Mouse (Mus musculus) forelimb bud, embryonic 11.5 days (tissue): ENCODE measurements around the gene Capn10.
"Not testable (repeated sequence)": the region's sequence is repeated elsewhere in the genome, so short reads cannot be mapped to it uniquely, and the experiment has no call there.

Experiments used
- DNase-seq: peaks from one replicate; pipeline ENCODE4 v3.0.0-alpha.2; 2012; ENCODE audit warnings: low read depth, low spot score

Gene Capn10

DNA sequence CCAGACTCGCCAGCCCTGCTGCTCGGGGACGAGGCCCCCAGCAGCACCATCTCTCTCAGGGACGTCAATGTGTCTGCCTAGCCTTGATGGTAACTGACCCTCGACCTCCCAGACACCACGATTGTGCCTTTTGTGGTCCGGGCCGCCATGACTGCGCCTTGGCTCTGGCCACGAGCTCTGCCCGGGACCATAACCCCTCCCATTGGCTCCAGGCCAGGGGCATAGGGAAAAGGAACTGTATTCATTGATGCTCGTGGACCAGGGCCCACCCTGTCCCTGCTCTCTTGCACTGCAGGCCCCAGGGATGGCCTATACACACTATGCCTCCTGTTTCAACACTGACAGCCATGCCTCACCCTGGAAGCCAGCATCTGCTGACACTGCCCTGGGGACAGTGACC lies 14.4 kb upstream of the Capn10 start:
- DNase-seq, result no peak

DNA sequence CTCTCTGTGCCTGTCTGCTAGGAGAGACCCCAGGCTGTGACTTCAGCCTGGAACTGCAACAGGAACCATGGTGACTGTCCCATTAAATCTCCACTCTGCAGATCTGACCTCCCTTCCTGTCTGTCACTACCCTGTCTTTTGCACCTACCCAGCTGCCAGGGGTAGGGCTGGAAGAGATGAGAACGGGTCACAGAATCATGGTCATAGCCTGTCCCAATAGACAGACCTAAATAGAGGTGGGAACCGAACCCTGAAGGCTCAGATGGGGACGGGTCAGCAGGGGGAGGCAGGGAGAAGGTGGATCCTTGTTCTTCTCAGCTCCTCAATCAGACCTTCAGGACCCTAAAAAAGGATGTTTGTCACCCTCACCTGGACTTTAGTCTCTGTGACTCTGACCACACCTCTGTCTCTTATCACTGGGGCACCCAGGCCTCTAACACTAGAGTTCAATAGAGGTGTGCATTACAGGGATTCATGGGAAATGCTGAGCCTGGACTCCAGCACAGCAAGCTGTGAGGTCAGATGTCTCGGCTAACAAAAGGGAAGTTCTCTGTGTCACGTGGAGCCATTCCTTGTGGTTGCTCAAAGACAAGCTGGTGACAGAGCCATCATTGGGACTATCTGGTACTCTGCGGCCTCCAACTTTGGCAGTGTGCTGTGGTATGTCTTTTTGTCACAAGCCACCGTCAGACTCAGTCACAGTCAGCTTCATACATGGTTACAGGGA lies 13.5 kb upstream of the Capn10 start:
- no peak for DNase-seq

DNA sequence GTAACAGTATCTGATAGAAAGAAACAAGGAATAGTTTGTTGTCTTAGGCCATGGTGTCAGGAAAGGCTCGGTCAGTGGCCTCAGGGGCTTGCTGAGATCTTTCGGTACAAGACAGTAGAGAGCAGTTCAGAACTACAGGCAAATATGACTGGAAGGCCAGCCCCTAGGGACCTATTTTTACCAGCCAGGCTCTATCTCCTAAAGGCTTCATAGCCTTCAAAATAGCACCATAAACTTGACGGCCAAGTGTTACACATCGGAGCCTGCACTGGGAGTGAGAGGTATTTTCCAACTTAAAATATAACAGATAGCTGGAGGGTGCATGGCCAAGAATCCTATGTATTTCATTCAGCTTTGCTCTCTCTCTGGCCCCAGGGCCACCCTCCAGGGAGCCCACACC lies 12.7 kb upstream of the Capn10 start:
- DNase-seq, result no peak

DNA sequence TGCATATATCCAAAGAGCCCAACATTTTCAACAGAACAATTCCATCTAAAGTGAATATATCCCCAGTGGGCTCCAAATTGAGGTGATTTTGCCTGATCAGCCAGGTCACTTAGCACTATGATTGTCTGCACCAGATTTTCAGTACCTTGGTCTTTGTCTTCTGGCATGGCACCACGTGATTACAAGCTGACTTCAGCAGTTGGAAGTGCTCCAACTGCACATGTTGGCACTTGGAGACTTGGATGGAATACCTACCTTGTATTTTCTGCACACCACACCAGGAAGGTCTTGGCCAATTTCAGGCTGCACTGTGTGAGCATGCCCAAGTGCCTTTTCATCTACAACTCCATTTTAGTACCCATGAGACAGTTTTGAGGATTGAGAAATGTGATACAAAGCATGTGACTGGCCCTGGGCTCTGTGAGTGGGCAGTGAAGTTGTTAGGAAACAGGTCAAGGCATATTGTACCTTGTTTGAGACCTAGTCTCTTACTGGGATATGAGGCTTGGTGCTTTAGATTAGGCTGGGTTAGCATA lies 3.9 kb upstream of the Capn10 start:
- DNase-seq, result no peak

DNA sequence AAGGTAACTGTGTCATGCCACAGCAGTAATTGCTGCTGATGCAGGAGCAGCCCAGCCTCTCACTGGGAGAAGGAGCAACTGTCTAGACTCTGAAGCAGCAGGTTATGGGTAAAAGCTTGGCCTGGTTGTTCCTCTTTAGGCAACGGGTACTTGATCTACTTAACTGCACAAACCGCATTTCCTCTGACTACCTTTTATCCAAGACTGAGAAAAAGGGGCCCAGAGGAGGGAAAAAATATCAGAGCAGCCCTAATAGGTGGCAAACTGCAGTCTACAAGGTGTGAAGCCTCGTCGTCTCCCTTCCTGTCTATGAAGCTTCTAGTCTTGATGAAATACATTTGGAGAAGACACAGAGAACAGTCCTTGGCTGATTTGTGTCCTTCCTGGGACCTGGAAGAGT lies 565 bp upstream of the Capn10 start:
- DNase-seq, result no peak

DNA sequence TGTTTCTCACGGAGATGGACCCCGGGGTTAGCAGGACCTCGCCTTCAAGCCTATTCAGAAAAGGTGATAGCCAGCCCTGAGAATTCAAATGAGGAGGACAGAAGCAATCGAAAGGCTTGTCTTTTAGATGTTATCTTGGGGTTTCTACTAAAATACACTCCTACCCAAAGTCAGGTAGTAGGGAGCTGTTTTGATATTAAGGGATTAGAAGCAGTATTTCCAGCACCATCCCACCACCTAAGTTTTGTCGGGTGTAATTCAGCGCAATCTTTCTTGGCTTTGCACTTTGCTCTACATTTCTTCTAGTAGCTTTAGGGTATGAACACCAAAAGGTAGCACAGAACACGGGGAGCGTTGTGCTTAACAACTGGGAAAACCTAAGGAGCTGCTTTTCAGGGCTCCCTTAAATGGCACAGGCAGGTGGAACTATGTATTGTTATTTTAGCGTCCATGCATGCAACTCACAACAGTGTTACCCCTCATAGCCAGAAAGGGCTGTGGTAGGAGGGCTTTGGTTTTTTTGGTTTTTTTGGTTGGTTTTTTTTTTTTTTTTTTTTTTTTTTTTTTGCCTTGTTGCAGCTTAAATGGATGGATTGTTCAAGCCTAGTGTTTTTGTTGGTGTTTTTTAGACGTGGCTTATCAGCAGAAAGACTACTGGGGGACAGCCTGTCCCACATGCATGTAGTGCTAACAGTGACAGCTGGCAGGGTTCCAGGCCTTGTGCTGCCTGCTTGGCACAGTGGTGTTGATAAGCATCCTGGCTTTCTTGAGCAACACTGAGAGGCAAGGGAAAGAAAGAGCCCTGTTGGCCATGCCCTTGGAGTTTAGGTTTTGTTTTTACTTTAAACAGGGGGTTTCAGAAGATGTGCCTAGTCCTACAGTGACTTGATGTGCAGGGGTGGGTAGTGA lies 1.1 kb downstream of the Capn10 start:
- no peak for DNase-seq

DNA sequence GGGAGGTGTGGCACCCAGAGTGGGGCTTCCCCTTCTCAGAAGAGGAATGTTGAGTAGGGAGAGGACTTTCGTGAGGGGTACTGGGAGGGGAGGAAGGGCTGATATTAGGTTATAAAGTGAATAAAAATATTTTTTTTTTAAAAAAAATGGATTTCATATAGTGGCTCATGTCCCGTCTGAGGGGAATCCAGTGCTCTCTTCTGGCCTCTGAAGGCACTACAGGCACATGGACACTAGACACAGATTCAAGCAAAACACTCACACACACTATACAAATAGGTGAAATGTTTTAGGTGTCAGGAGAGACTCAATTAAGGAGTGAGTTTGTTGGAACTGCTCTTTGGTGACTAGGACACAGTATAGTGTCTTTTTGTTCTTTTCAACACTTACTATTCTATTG lies 1.8 kb downstream of the Capn10 start:
- no peak for DNase-seq

DNA sequence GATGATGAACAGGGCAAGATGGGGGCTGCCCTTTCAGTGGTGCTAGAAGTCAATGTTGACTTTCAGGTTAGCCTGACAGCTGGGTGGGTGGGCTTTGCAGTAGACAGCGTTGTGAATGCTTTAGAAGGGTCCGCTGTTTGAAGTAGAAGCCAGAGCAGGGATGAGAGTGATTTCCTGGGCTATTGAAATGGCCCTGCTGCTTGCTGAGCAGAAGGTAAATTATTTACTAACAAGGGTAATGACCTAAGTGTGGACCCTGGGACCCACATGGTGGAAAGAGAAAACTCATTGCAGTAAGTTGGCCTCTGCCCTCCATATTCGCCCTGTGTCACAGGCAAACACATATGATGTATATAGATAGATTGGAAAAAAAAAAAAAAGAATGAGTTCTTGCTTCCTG lies 2.3 kb downstream of the Capn10 start:
- DNase-seq, result no peak

DNA sequence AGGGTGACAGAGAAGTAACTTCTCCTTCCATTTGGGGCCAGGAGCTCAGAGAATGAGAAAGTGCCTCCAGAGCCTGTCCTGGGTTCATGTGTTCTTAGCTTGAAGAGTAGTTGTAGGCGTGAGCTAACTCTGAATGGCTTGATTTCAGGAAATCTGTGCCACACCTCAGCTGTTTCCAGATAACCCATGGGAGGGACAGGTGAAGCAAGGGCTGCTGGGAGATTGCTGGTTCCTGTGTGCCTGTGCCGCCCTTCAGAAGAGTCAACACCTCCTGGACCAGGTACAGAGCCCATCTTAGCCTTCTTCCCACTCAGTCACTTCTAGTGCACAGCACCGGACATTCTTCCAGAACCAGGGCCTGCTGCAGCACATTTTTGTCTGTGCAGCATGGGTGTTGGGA lies 3.6 kb downstream of the Capn10 start:
- no peak for DNase-seq

DNA sequence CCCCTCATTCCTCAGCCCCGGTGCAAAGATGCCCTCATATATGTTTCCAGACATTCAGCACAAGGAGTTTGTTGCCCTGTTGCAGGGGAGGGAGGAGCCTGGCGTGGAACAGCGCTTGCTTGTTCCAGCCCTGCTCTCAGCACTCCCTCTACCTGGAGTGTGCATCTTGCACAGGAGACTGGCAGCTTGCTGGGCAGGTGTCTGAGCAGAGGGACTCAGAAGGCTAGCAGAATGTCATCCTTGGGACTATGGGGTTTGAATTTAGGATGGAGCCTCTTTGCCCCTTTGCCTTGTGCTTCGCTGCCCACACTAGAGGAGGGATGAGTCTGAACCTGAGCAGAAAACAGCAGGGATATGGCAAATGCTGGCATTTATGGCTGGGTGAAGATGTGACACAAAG lies 5.6 kb downstream of the Capn10 start:
- no peak for DNase-seq

DNA sequence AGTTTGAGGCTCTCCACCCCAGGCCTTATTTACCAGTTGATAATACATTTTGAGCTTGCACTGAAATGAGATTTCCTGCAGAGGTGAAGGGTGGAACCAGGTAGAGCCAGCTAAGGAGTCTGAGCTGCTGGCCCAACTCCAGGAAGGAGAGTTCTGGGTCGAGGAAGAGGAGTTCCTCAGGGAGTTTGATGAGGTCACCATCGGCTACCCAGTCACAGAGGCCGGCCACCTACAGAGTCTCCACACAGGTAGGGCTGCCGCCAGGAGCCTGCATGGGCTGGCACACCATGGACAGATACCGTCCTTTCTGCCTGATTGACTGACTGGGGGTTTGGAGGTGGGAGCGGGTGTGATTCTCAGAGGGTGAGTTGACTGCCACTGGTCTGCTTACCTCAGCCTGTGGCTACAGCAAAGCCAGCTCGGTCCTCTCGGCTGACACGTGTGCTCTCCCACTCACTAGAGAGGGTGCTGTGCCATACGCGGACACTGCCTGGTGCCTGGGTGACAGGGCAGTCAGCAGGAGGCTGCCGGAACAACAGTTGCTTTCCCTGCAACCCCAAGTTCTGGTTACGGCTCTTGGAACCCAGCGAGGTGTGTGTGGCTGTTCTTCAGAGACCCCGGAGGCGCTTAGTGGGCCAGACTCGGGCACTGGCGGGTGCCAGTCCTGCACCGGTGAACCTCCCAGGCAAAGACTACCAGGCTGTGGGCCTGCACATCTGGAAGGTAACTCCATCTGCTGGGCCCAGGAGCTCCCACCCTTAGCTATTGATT lies 9.2 kb downstream of the Capn10 start:
- DNase-seq, result no peak

DNA sequence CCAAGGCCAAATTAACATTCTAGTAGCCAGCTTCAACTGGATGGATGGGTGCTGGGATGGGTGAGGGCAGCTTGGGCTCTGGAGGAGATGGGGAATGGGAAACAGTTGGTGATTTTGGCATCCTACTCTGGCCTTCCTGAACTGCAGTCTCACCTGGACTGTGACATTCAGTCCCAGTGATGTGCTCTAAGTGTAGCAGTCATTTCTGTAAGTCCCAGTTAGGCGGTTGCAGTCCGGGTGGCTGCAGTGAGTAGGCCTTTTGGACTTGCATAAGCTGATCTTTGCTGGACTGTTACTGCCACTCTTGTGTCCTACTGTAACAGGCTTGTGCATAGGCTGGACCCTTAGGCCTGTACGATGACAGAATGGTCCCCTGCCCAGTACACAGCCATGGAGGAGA lies 13.8 kb downstream of the Capn10 start:
- no peak for DNase-seq

DNA sequence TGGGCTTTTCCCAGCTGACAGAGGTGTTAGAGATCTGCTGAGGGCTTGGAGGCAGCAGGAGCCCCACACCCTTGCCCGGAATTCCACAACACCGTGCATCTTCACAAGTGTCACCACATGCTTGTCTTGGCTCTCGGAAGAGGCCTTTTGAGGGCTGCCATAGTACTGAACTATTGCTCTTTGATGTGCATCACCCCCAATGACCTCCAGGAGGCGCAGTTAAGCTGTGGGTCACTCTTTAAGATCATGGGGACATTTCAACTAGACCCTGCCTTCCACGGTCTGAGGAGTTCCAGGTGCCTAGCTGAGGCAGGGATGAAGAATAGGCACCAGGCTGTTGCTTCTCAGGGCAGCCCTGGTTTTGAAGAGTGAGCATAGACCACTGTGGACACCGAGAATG lies 15.2 kb downstream of the Capn10 start:
- DNase-seq, result no peak

DNA sequence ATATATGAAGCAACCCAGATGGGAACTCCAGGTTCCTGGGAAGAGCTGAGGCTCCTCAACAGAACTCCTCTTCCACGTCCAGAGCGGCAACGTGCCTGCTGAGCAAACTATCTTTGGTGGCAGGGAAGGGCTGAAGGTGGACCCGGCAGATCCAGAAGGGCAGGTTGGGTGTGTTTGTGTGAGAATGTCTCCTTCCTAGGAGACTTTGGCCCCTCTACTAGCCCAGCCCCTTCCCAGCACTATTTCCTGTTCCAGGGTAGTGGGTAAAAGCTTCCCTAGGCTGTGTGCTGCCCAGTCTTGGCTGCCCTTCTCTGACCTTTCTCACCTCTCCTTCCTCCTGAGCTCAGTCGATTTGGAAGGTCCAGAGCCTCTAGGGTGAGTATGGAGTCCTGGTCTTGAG lies 16.4 kb downstream of the Capn10 start, which contains the start of gene Gpr35:
TSS of gene Gpr35 (plus strand) at position 259 of the 400 bp plus-strand sequence.
- no peak for DNase-seq

DNA sequence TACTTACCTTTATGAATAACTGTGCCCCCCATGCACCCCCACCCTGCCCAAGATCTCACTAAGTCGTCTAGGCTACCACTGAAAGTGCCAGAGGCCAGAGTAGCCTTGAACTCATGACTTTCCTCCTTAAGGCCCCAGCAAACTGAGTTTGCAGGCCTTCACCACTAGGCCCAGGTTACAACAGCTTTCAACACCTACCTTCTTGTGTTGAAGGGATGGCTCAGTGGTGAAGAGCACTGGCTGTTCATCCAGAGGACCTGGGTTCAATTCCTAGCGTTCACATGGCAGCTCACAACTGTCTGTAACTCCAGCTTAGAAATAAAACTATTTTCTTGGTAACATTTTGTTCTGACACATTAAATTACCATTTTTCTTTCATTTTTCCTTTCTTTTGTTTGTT lies 19.5 kb downstream of the Capn10 start:
- no peak for DNase-seq

DNA sequence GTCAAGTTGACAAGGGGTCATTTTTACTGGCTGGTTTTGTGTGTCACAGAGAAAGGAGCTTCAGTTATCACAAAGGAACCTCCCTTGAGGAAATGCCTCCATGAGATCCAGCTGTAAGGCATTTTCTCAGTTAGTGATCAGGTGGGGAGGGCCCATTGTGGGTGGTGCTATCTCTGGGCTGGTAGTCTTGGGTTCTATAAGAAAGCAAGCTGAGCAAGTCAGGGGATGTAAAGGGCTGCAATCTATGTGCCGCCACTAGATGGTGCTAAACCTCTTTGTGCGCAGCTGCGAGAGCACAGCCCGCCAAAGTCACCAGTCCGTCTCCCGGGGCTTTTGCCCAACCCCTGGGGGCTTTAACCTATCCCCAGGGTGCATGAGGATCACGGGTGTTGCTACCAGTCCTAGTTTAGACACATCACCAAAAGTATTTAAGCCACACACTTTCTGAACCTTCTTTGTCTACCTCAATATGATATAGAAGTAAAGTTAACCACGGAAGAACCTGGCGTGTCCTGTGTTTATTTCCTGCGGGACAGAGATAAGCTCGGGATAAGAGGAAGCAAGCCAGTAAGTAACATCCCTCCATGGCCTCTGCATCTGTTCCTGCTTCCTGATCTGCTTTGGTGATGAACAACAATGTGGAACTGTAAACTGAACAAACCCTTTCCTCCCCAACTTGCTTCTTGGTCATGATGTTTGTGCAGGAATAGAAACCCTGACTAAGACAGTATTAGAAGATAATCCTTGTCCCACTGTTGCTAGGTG lies 22.6 kb downstream of the Capn10 start:
- DNase-seq, result not testable (repeated sequence)

DNA sequence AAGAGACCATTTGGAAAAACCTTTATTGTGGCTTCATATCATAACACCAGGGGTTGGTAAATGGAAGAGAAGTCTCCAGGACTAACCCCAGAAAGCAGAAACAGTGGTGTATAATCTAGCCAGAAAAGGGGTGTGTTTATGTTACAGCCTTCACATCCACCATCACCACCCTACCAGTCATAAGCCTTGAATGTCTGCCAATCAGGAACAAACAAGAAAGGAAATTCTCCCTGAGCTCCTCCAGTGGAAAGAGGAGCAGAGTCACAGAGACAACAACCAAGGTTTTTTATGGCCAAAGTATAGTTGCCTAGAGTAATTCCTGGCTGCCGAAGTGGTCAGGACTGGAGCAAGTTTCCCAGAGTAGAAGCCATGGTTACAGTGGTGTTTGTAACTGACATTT lies 24.8 kb downstream of the Capn10 start:
- DNase-seq, result no peak

DNA sequence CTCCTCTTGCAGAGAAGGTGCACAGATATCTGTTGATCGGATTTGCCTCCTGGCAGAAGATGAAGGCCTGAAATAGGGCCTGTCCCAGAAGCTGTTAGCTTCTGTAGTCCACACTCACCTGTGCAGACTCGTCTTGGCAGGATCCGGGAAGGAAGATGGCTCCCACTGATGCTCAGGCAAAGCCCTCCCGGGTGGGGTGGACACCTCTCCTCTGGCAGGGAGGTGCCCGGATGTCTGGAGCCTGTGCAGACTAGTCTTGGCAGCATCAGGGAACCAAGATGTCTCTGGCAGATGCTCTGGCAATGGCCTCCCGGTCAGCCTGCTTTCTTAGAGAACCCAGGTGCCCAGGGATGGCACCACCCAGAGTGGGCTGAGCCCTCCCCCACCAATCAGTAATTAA lies 36.6 kb downstream of the Capn10 start:
- not testable (repeated sequence) for DNase-seq

DNA sequence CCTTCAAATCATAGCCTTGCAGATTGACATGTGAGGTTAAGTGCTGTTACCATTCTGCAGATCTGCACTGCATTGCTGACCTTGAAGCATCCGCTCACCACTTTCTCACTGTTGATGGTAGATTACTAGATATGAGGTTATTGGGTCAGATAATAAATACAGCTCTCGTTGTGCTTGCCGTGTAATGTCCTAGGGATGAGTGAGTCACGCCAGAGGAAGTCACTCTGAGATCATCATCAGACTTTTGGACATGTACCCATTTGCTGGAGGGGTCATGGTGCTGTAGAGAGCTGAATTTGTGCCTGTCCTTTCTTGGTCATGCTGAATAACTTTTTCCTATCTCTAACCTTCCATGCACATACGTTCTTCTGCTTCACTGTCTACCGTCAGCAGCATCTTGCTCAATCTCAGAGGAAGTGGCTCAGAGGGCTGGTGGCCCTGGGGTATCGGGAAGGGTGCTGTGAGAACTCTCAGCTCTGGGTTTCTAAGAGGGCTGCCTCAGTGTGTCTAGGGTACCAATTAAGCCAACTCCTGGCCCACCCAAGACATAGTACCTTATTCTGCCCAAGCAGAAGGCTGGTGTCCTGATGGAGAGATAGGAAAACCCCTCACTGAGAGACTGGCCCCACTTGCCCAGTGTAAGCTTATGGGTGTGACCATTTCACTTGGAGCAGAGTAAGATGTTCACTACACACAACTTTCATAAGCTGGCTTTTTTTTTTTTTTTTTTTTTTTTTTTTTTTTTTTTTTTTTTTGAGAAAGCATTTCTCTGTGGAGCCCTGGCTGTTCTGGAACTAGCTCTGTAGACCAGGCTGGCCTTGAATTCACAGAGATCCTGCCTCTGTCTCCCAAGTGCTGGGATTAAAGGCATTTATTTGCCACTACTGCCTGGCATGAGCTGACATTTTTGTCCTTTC lies 38.0 kb downstream of the Capn10 start:
- DNase-seq, result no peak

DNA sequence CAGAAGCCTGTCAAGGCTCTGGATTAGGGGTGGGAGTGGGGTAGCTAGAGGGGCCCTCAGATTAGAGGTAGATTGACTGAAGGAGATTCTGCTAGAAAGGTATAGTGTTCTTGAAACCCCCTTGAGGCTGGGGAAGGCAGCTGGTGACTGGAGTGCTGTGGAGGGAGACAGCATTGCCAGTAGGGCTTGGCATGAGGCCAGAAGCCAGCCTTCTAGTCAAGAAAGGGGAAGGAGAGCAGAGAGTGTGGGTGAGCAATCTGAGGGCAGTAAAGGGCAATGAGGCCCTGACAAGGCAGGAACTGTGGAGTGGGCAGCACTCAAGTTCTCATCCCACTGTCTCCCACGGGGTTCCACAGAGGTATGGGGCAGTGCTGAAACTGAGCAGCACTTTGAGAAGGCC lies 38.7 kb downstream of the Capn10 start:
- no peak for DNase-seq
